Mouse (Mus musculus): ENCODE data around the gene Olfr821. TPM values are rescaled to one million over a fixed set of nuclear protein-coding genes. Genes with fewer than 3 reads are reported as not detected.

The Olfr821 gene
- polyA plus RNA-seq, 1 experiment from 2014 or later = not detected

DNA sequence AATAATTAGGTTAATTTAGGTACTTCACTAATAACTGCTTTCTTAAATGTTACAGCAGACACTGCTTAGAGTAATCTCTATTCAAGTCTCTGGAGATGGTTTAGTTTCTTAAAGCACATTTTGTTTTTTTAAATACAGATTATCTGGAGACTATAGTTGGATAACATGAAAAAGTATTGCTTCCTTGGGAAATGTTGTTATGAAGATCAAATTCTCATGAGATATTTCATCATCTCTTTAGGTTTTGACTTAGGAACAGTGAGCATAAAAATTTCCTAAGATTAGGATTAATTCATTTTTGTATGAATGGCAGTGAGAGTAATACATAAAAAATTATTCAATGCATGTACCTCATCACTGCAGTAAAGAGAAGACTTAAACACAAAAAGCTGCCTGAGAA is 40.8 kb downstream of the Olfr821 start, which contains the start of gene Olfr822:
Gene Olfr822, plus strand, starts transcription at position 301 of the 400 bp plus-strand sequence.
- no peaks in the 10 kb centered on the region for H3K27me3 ChIP-seq (replicated peaks; ENCODE audit: insufficient read depth, low read length)
- no peak within 1 kb of the TSS for H3K27ac ChIP-seq (ENCODE audit: low read length)
- no peak for DNase-seq (ENCODE audit: low spot score)
- no peak within 1 kb of the TSS for H3K4me3 ChIP-seq (ENCODE audit: low read depth, low read length)
- no peak for ATAC-seq
- H3K9me3 ChIP-seq (ENCODE audit: low read length) = no peaks in the 10 kb centered on the region
- TF ChIP-seq CTCF (IDR thresholded peaks at IDR 0.05) = no peak
- no peak for TF ChIP-seq EP300 (IDR thresholded peaks at IDR 0.05)
- no peak within 1 kb of the TSS for H3K9ac ChIP-seq (replicated peaks; ENCODE audit: low read depth)
- H3K4me1 ChIP-seq (ENCODE audit: insufficient read depth, low read depth, low read length) = no peaks in the 10 kb centered on the region
- no peaks in the 10 kb centered on the region for H3K36me3 ChIP-seq (ENCODE audit: insufficient read depth, low read length)
- no peak within 1 kb of the TSS for H3K4me2 ChIP-seq (replicated peaks; ENCODE audit: low read depth, low read length)

Other genes with a start within 250 kb of the Olfr821 start
- not detected in 2 replicates for gene Olfr810, start 235.4 kb upstream of the Olfr821 start, polyA plus RNA-seq (2015; fragmentation: Nextera tagmentation; extraction: Ambion mirVana)
- gene Olfr811, start 226.0 kb upstream of the Olfr821 start, polyA plus RNA-seq (2015; fragmentation: Nextera tagmentation; extraction: Ambion mirVana) = not detected in 2 replicates
- gene Olfr812, start 184.3 kb upstream of the Olfr821 start, polyA plus RNA-seq (2015; fragmentation: Nextera tagmentation; extraction: Ambion mirVana) = not detected in 2 replicates
- not detected in 2 replicates for gene Olfr813, start 175.0 kb upstream of the Olfr821 start, polyA plus RNA-seq (2015; fragmentation: Nextera tagmentation; extraction: Ambion mirVana)
- not detected in 2 replicates for gene Olfr814, start 150.5 kb upstream of the Olfr821 start, polyA plus RNA-seq (2015; fragmentation: Nextera tagmentation; extraction: Ambion mirVana)
- gene Olfr815, start 124.5 kb upstream of the Olfr821 start, polyA plus RNA-seq (2015; fragmentation: Nextera tagmentation; extraction: Ambion mirVana) = not detected in 2 replicates
- gene Olfr816, start 114.8 kb upstream of the Olfr821 start, polyA plus RNA-seq (2015; fragmentation: Nextera tagmentation; extraction: Ambion mirVana) = not detected in 2 replicates
- not detected in 2 replicates for gene Olfr818, start 81.2 kb upstream of the Olfr821 start, polyA plus RNA-seq (2015; fragmentation: Nextera tagmentation; extraction: Ambion mirVana)
- not detected in 2 replicates for gene Olfr819, start 63.1 kb upstream of the Olfr821 start, polyA plus RNA-seq (2015; fragmentation: Nextera tagmentation; extraction: Ambion mirVana)
- gene Olfr247, start 54.2 kb upstream of the Olfr821 start, polyA plus RNA-seq (2015; fragmentation: Nextera tagmentation; extraction: Ambion mirVana) = not detected in 2 replicates
- gene Gm10310, start 45.3 kb upstream of the Olfr821 start, polyA plus RNA-seq (2015; fragmentation: Nextera tagmentation; extraction: Ambion mirVana) = not detected in 2 replicates
- gene Olfr820, start 17.7 kb upstream of the Olfr821 start, polyA plus RNA-seq (2015; fragmentation: Nextera tagmentation; extraction: Ambion mirVana) = not detected in 2 replicates
- not detected in 2 replicates for gene Olfr822, start 40.9 kb downstream of the Olfr821 start, polyA plus RNA-seq (2015; fragmentation: Nextera tagmentation; extraction: Ambion mirVana)
- not detected in 2 replicates for gene Olfr823, start 85.0 kb downstream of the Olfr821 start, polyA plus RNA-seq (2015; fragmentation: Nextera tagmentation; extraction: Ambion mirVana)
- not detected in 2 replicates for gene Olfr824, start 99.7 kb downstream of the Olfr821 start, polyA plus RNA-seq (2015; fragmentation: Nextera tagmentation; extraction: Ambion mirVana)
- gene Olfr825, start 136.4 kb downstream of the Olfr821 start, polyA plus RNA-seq (2015; fragmentation: Nextera tagmentation; extraction: Ambion mirVana) = not detected in 2 replicates
- gene Olfr826, start 153.8 kb downstream of the Olfr821 start, polyA plus RNA-seq (2015; fragmentation: Nextera tagmentation; extraction: Ambion mirVana) = not detected in 2 replicates
- not detected in 2 replicates for gene Olfr827, start 184.1 kb downstream of the Olfr821 start, polyA plus RNA-seq (2015; fragmentation: Nextera tagmentation; extraction: Ambion mirVana)
- not detected in 2 replicates for gene Neurod4, start 249.9 kb downstream of the Olfr821 start, polyA plus RNA-seq (2015; fragmentation: Nextera tagmentation; extraction: Ambion mirVana)